In genomic region chr6:81957992-81958391, GRCm38 (mm10) we compare ENCODE assay signal across 25 mouse cellular contexts.
"Had no signal": no experiment of that assay in that cellular context is flagged by ENCODE, and none has a peak within 500 bp of the region (broad histone marks: within the 10 kb centered on the region; RNA-seq: fewer than 3 reads in every experiment).

No protein-coding gene starts in this region.

- H3K27me3 ChIP-seq: limb, embryonic 13.5 days; liver, embryonic 12.5 days; liver, embryonic 15.5 days; lung, embryonic 15.5 days; megakaryocyte, embryonic 14.5 days; midbrain, embryonic 13.5 days had no signal

- ATAC-seq: liver, embryonic 12.5 days; midbrain, embryonic 13.5 days; midbrain, embryonic 16.5 days had no signal

- H3K9ac ChIP-seq: limb, embryonic 13.5 days; liver, embryonic 12.5 days; liver, embryonic 15.5 days; lung, embryonic 15.5 days; midbrain, embryonic 13.5 days had no signal

- H3K9me3 ChIP-seq: limb, embryonic 10.5 days; limb, embryonic 13.5 days; liver, embryonic 12.5 days; liver, embryonic 15.5 days; lung, embryonic 15.5 days; megakaryocyte, embryonic 14.5 days; midbrain, embryonic 13.5 days had no signal

- DNase-seq: kidney, adult 18-20 months; kidney, adult 9 months; kidney, postnatal 25 days; layer of hippocampus, adult 9-11 months; liver; lung, adult 18-20 months; lung, postnatal 10 days; lung, postnatal 36 days; right cerebral cortex, adult 18-20 months; right cerebral cortex, postnatal 14 days; right cerebral cortex, postnatal 4 days; thymus, adult 2 months; thymus, postnatal 14 days; thymus, postnatal 4 days had no signal

- H3K4me3 ChIP-seq: layer of hippocampus, adult 2 months; limb, embryonic 10.5 days; limb, embryonic 13.5 days; liver, embryonic 12.5 days; liver, embryonic 15.5 days; lung, embryonic 15.5 days; megakaryocyte, embryonic 14.5 days; midbrain, embryonic 10.5 days; midbrain, embryonic 13.5 days had no signal

- H3K4me1 ChIP-seq: limb, embryonic 10.5 days; limb, embryonic 13.5 days; liver, embryonic 12.5 days; liver, embryonic 15.5 days; lung, embryonic 15.5 days; megakaryocyte, embryonic 14.5 days; midbrain, embryonic 10.5 days; midbrain, embryonic 13.5 days had no signal

- H3K4me2 ChIP-seq: limb, embryonic 13.5 days; liver, embryonic 12.5 days; liver, embryonic 15.5 days; lung, embryonic 15.5 days; midbrain, embryonic 13.5 days had no signal

- H3K27ac ChIP-seq: kidney, postnatal 0 days; layer of hippocampus, adult 2 months; limb, embryonic 10.5 days; limb, embryonic 13.5 days; liver, embryonic 12.5 days; liver, embryonic 15.5 days; lung, embryonic 15.5 days; midbrain, embryonic 10.5 days; midbrain, embryonic 13.5 days had no signal
